Mouse (Mus musculus): ENCODE measurements around the gene Bglap2.

GRCm38 (mm10) chr3:88335436-88336053, 43.0 kb downstream of the Bglap2 start:
- TF ChIP-seq CTCF (IDR thresholded peaks at IDR 0.05; ENCODE audit: low read depth, low read length), result no peak
- no peak for TF ChIP-seq POLR2A (IDR thresholded peaks at IDR 0.05; ENCODE audit: insufficient read depth, low read length)

All from ES-Bruce4 (cell line).